Mouse (Mus musculus) intestine, postnatal 0 days (tissue): ENCODE data around the gene Prpf6. TPM values are rescaled to one million over a fixed set of nuclear protein-coding genes. Genes with fewer than 3 reads are reported as not detected.

ENCODE experiments used
- ATAC-seq: fragments of 200-750 bp; cut with Nextera tagmentation; 2 replicates; pipeline ENCODE4 v1.8.0; 2017; ENCODE audit warnings: mild to moderate bottlenecking, moderate TSS enrichment, moderate library complexity
- H3K27ac ChIP-seq: fragments of 300-500 bp; sonication (generic); 2 replicates; pipeline ENCODE4 v1.5.1; 2014; ENCODE audit warnings: mild to moderate bottlenecking, low read depth, low read length, moderate library complexity
- H3K27me3 ChIP-seq: fragments of 300-500 bp; sonication (generic); replicated peaks from 2 replicates; pipeline ENCODE4 v1.6.1; 2014; ENCODE audit warnings: low read length, mixed read lengths; ENCODE audit not compliant: control insufficient read depth, insufficient read depth
- H3K36me3 ChIP-seq: fragments of 300-500 bp; sonication (generic); 2 replicates; pipeline ENCODE4 v1.6.1; 2014; ENCODE audit warnings: mild to moderate bottlenecking, moderate library complexity; ENCODE audit not compliant: control insufficient read depth, insufficient read depth
- H3K4me1 ChIP-seq: fragments of 300-500 bp; sonication (generic); replicated peaks from 2 replicates; pipeline ENCODE4 v1.6.1; 2014; ENCODE audit warnings: antibody characterized with exemption, low read length, mixed read lengths; ENCODE audit not compliant: control insufficient read depth, insufficient read depth
- H3K4me2 ChIP-seq: fragments of 300-500 bp; sonication (generic); replicated peaks from 2 replicates; pipeline ENCODE4 v1.6.1; 2014; ENCODE audit warnings: low read depth, mild to moderate bottlenecking, moderate library complexity
- H3K4me3 ChIP-seq: fragments of 300-500 bp; sonication (generic); 2 replicates; pipeline ENCODE4 v1.5.1; 2014; ENCODE audit warnings: low read depth, low read length
- H3K9ac ChIP-seq: fragments of 300-500 bp; sonication (generic); 2 replicates; pipeline ENCODE4 v1.6.1; 2014; ENCODE audit warnings: mild to moderate bottlenecking, low read depth, low read length
- H3K9me3 ChIP-seq: fragments of 300-500 bp; sonication (generic); 2 replicates; pipeline ENCODE4 v1.6.1; 2016; ENCODE audit warnings: mixed run types; ENCODE audit not compliant: control insufficient read depth
- CTCF ChIP-seq: sonication (generic); IDR thresholded peaks from 2 replicates; pipeline ENCODE4 v1.5.1; 2016; ENCODE audit warnings: low read depth, mild to moderate bottlenecking, control low read depth, antibody characterized with exemption, moderate library complexity
- WGBS: fragments of 180-500 bp; shearing (Covaris S2); extraction: QIAGEN DNeasy Blood & Tissue Kit; methylation state at CpG from one replicate; pipeline ENCODE4 v1.1.7; 2014; 5-methylcytosine and 5-hydroxymethylcytosine counted together
- polyA plus RNA-seq: library from polyadenylated mRNA; unstranded; fragments of >200 nt; fragmentation: Nextera tagmentation; extraction: Ambion mirVana; gene quantifications from 2 replicates; pipeline ENCODE4 v1.2.1, GENCODE M21; 2015

The Prpf6 gene
- polyA plus RNA-seq, 1 experiment from 2014 or later: 30.6 TPM

- H3K4me2 ChIP-seq: peak overlapping the region; percentile 82
- TF ChIP-seq CTCF: no peak
- H3K9ac ChIP-seq: peak overlapping the region; percentile 91
- peak overlapping the region; percentile 91 for H3K27ac ChIP-seq
- no peaks in the 10 kb centered on the region for H3K9me3 ChIP-seq
- H3K36me3 ChIP-seq: peaks cover 25% of the 10 kb centered on the region
- ATAC-seq: no peak; the same call in 1 of the 2 replicates
- H3K4me3 ChIP-seq: peak overlapping the region; percentile 68
- no peaks in the 10 kb centered on the region for H3K27me3 ChIP-seq
- 11% methylated on average over 6 of the region's 6 CpGs for WGBS
- H3K4me1 ChIP-seq: peaks cover 5% of the 10 kb centered on the region; the same call in 1 of the 2 replicates
These were observed 1.4 kb downstream of the Prpf6 start for GRCm38 (mm10) chr2:181593042-181593421.

- Histone ChIP-seq H3K4me3 (no peak overlapping the region), H3K9me3 (no peaks in the 10 kb centered on the region), H3K27ac (no peak overlapping the region), H3K4me1 (peaks cover 5% of the 10 kb centered on the region; the same call in 1 of the 2 replicates), H3K4me2 (no peak overlapping the region), H3K27me3 (no peaks in the 10 kb centered on the region), H3K36me3 (peaks cover 16% of the 10 kb centered on the region; the same call in 1 of the 2 replicates), H3K9ac (no peak overlapping the region)
- peak; percentile 38; the same call in 1 of the 2 replicates for TF ChIP-seq CTCF
- no peak for ATAC-seq
These were observed 2.3 kb downstream of the Prpf6 start for GRCm38 (mm10) chr2:181593937-181594336.

GRCm38 (mm10) chr2:181594946-181595696, 3.5 kb downstream of the Prpf6 start:
- no peak overlapping the region for H3K4me3 ChIP-seq
- no peak overlapping the region for H3K4me2 ChIP-seq
- peak; percentile 78 for TF ChIP-seq CTCF
- ATAC-seq: no peak
- no peaks in the 10 kb centered on the region for H3K9me3 ChIP-seq
- 70% methylated on average over 4 of the region's 4 CpGs for WGBS
- peaks cover 5% of the 10 kb centered on the region; the same call in 1 of the 2 replicates for H3K4me1 ChIP-seq
- no peak overlapping the region for H3K27ac ChIP-seq
- no peak overlapping the region for H3K9ac ChIP-seq
- H3K36me3 ChIP-seq: peaks cover 4% of the 10 kb centered on the region; the same call in 1 of the 2 replicates
- no peaks in the 10 kb centered on the region for H3K27me3 ChIP-seq

GRCm38 (mm10) chr2:181596221-181596960, 4.7 kb downstream of the Prpf6 start:
- H3K4me1 ChIP-seq: peaks cover 6% of the 10 kb centered on the region; the same call in 1 of the 2 replicates
- TF ChIP-seq CTCF: no peak
- no peak overlapping the region for H3K9ac ChIP-seq
- no peaks in the 10 kb centered on the region for H3K36me3 ChIP-seq
- no peak for ATAC-seq
- 43% methylated on average over 6 of the region's 6 CpGs for WGBS
- H3K27me3 ChIP-seq: no peaks in the 10 kb centered on the region
- no peak overlapping the region for H3K4me2 ChIP-seq
- no peaks in the 10 kb centered on the region for H3K9me3 ChIP-seq
- H3K4me3 ChIP-seq: no peak overlapping the region
- H3K27ac ChIP-seq: no peak overlapping the region

- Histone ChIP-seq H3K4me2 (peak overlapping the region; percentile 13; the same call in 1 of the 2 replicates), H3K4me1 (peaks cover 5% of the 10 kb centered on the region; the same call in 1 of the 2 replicates), H3K9me3 (no peaks in the 10 kb centered on the region), H3K9ac (no peak overlapping the region), H3K27ac (no peak overlapping the region), H3K27me3 (no peaks in the 10 kb centered on the region), H3K4me3 (no peak overlapping the region), H3K36me3 (no peaks in the 10 kb centered on the region)
- WGBS: 59% methylated on average over 7 of the region's 7 CpGs
- 0 out of 2 replicates have a peak, but pooled peaks have one; percentile 21 for TF ChIP-seq CTCF
- no peak for ATAC-seq
These were observed 5.9 kb downstream of the Prpf6 start for GRCm38 (mm10) chr2:181597378-181598061.
